Mouse (Mus musculus) small intestine, adult 2 months (tissue): Measurements from ENCODE around the gene Tmem222. TPM values are rescaled to one million over a fixed set of nuclear protein-coding genes. Genes with fewer than 3 reads are reported as not detected.

Source experiments
- H3K27ac ChIP-seq: fragments of 200-500 bp; 2 replicates; pipeline ENCODE4 v1.5.1; 2012; ENCODE audit warnings: low read depth, low read length, control low read depth, inconsistent platforms; ENCODE audit not compliant: insufficient read depth
- H3K27me3 ChIP-seq: fragments of 200-500 bp; 2 replicates; pipeline ENCODE4 v1.6.1; 2012; ENCODE audit warnings: mild to moderate bottlenecking, moderate library complexity, low read length, inconsistent platforms; ENCODE audit not compliant: control insufficient read depth, insufficient read depth
- H3K36me3 ChIP-seq: fragments of 200-500 bp; 2 replicates; pipeline ENCODE4 v1.6.1; 2012; ENCODE audit warnings: mild to moderate bottlenecking, low read length, control low read depth, inconsistent platforms; ENCODE audit not compliant: control insufficient read depth, insufficient read depth
- H3K4me1 ChIP-seq: fragments of 200-500 bp; 2 replicates; pipeline ENCODE4 v1.6.1; 2012; ENCODE audit warnings: low read length, inconsistent platforms, mixed read lengths; ENCODE audit not compliant: control insufficient read depth, insufficient read depth, insufficient read length
- H3K4me3 ChIP-seq: fragments of 200-500 bp; 2 replicates; pipeline ENCODE4 v1.5.1; 2012; ENCODE audit warnings: low read depth, mild to moderate bottlenecking, control low read depth, inconsistent platforms, low read length, moderate library complexity
- CTCF ChIP-seq: fragments of 200-500 bp; IDR thresholded peaks from 2 replicates; pipeline ENCODE4 v1.5.1; 2012; ENCODE audit warnings: low read depth, mild to moderate bottlenecking, control low read depth, inconsistent platforms, low read length, moderate library complexity, mixed read lengths; ENCODE audit not compliant: insufficient replicate concordance, insufficient read length; ENCODE audit errors: extremely low read depth
- POLR2A ChIP-seq: fragments of 200-500 bp; IDR thresholded peaks from 2 replicates; pipeline ENCODE4 v1.6.1; 2012; ENCODE audit warnings: low read depth, mild to moderate bottlenecking, control low read depth, inconsistent platforms, low read length, moderate library complexity
- WGBS: fragments of 180-500 bp; shearing (Covaris S2); methylation state at CpG from one replicate; pipeline ENCODE4 v1.1.7; 2018; 5-methylcytosine and 5-hydroxymethylcytosine counted together
- polyA plus RNA-seq: library from polyadenylated mRNA; depleted of rRNA; stranded (reverse); fragments of >200 nt; gene quantifications from 2 replicates; pipeline ENCODE4 v1.2.3, GENCODE M21; 2012

Tmem222 gene
- polyA plus RNA-seq, 1 experiment, result 58.0 TPM

DNA sequence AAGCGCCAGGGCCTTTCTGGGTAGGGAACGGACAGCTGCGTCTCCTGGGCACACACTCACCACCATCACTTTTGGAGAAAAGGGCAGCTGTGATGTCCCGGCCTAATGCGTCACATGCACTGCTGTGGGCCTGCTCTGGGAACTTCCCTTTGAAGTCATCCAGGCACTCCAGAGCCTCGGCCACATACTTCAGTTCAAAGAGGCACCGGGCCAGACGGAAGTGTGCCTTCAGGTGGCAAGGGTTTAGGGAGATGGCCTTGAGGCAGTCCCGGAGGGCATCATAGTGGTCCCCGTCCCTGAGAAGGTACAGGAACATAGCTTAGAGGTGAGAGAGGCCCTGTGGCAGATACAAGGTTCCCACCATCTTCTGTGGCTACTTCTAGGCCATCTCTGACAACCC is 19.8 kb upstream of the Tmem222 start:
- WGBS, result 84% methylated on average over 10 of the region's 10 CpGs
- H3K36me3 ChIP-seq, result peaks cover 55% of the 10 kb centered on the region
- TF ChIP-seq POLR2A (no peak), CTCF (no peak)
- no peaks in the 10 kb centered on the region for H3K27me3 ChIP-seq
- H3K4me1 ChIP-seq, result no peaks in the 10 kb centered on the region
- H3K27ac ChIP-seq, result no peak overlapping the region
- no peak overlapping the region for H3K4me3 ChIP-seq

DNA sequence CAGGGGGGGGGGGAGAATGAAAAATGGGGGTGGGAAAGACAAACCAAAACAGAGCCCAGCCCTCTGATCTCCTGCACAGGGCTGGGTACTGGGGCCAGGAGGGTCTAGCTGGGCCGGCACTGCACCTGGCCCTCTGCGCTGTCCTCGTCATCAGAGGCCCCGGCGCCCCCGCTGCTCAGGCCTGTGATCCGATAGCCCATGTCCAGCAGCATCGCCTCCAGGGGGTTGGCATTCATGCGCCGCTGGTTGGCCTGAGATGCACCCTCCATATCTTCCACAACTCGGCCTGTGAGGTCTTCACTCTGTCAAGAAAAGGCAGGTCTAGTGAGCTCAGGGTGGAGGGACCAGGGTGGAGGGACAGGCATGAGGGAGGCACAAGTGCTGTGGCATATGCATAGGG is 16.5 kb upstream of the Tmem222 start:
- no peaks in the 10 kb centered on the region for H3K4me1 ChIP-seq
- TF ChIP-seq CTCF, result no peak
- no peak for TF ChIP-seq POLR2A
- WGBS, result 89% methylated on average over 11 of the region's 11 CpGs
- peaks cover 34% of the 10 kb centered on the region for H3K36me3 ChIP-seq
- H3K27me3 ChIP-seq, result no peaks in the 10 kb centered on the region
- H3K4me3 ChIP-seq, result no peak overlapping the region
- no peak overlapping the region for H3K27ac ChIP-seq

DNA sequence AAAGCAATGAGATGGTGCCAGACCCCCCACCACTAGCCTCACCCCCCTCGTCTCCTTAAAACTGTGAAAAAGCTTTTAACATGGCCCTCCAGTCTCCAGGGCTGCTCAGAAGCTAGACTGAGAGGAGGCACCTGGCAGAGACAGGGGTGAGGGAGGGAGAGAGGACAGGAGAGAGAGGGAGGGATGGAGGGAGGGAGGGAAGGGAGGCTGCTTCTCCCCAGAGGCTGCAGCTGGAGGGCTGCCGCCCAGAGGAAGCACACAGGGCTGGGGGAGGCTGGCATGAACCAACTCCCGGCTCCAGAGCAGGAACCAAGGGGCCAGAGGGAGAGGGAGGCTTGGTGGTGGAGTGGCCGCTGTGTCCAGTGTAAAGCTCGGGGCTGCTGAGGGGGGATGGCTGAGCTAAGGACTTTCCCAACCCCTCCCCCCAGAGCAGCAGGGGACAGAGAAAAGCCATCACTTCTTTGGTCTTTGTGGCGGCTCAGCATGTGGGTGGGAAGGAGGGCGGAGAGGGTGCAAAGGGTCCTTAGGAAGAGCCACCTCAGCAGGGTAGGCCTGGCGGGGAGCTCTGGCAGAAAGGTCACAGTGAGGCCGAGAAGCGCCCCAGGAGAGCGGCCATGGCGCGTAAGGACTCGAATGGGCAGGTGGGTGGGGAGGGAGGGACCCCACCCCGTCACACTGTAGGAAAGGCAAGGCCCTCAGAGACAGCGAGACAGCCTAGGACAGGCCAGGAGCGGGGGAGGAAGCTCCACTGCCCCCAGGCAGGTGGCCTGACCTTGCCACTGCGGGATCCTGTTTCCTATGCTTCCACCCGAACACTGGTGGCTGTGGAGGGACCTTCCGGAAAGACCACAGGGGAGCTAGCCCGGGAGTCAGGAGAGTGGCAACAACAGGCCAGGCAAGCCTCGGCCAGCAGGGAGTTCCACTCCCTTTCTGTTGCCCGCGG is 15.6 kb upstream of the Tmem222 start:
- Histone ChIP-seq H3K27me3 (no peaks in the 10 kb centered on the region), H3K27ac (no peak overlapping the region), H3K4me3 (no peak overlapping the region), H3K4me1 (no peaks in the 10 kb centered on the region), H3K36me3 (peaks cover 34% of the 10 kb centered on the region)
- 85% methylated on average over 24 of the region's 24 CpGs for WGBS
- TF ChIP-seq POLR2A (no peak), CTCF (no peak)

DNA sequence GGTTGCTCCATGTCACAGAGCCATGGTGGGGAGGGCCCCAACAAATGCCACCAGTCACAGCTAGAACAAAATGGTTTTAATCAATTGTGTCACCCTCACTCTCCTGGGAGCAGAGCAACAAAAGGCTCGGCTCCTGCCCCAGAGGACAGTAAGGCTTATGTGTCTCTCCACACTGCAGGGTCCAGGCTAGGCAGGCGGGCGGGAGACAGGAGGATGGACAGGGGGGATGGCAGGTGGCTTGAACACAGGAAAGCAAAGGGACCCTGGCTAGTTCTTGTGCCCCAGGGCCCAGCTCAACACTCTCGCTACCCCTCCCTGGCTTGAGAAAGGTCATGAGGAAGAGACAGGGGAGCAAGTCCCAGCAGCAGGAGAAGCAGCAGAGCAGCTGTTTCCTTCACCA is 14.8 kb upstream of the Tmem222 start:
- WGBS, result 95% methylated on average over 4 of the region's 4 CpGs
- Histone ChIP-seq H3K4me3 (no peak overlapping the region), H3K27me3 (no peaks in the 10 kb centered on the region), H3K27ac (no peak overlapping the region), H3K36me3 (peaks cover 34% of the 10 kb centered on the region), H3K4me1 (0 out of 2 replicates have a peak, but pooled peaks cover under 1% of the 10 kb centered on the region)
- no peak for TF ChIP-seq POLR2A
- no peak for TF ChIP-seq CTCF

DNA sequence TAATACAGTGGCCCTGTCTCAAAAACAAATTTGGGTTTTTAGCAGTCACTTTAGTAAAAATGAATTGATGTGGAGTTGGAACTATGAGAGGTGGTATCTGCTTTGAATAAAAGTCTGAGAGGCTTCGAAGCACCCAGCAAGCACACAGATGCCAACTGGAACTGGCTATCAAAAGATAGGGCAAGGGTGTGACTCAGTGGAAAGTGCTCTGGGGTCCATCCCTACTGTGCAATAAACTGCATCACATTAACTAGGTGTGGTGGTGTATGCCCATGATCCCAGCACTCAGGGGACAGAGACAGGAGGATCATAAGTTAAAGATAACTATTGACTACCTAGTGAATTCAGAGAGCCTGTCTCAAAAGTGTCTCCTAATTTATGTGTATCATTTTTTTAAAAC is 13.7 kb upstream of the Tmem222 start:
- TF ChIP-seq POLR2A, result no peak
- no peak for TF ChIP-seq CTCF
- WGBS, result 88% methylated on average over 1 of the region's 1 CpGs
- Histone ChIP-seq H3K27ac (no peak overlapping the region), H3K4me1 (peaks cover 7% of the 10 kb centered on the region; the same call in 1 of the 2 replicates), H3K27me3 (no peaks in the 10 kb centered on the region), H3K36me3 (peaks cover 33% of the 10 kb centered on the region), H3K4me3 (no peak overlapping the region)

DNA sequence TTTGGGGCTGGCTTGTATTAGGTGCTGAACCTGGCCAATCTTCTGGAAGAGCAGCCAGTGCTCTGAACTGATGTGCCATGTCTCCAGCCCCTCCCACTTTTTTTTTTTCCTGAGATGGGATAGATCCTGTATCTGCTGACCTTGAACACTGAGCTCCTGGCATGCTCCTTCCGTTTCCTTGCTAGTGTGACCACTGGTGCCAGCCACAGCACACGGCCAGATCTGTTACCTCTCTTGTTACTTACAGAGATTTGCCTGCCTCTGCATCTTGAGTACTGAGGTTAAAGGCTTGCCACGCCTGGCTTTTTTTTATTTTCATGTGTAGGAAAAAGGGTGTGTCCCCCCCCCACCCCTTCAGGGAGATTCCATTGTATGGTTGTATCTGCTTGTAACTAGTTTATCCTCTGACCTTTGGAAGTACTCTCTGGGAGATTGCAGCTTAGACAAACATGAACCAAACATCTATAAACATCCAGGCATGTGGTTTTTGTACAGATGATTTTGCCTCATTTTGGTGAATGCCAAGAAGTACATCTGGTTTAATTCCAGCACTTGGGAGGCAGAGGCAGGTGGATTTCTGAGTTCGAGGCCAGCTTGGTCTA is 9.0 kb upstream of the Tmem222 start:
- Histone ChIP-seq H3K4me1 (peaks cover 7% of the 10 kb centered on the region; the same call in 1 of the 2 replicates), H3K4me3 (no peak overlapping the region), H3K36me3 (no peaks in the 10 kb centered on the region), H3K27ac (peak overlapping the region; percentile 17; the same call in 1 of the 2 replicates), H3K27me3 (no peaks in the 10 kb centered on the region)
- TF ChIP-seq CTCF (no peak), POLR2A (no peak)
- 39% methylated on average over 4 of the region's 4 CpGs for WGBS

DNA sequence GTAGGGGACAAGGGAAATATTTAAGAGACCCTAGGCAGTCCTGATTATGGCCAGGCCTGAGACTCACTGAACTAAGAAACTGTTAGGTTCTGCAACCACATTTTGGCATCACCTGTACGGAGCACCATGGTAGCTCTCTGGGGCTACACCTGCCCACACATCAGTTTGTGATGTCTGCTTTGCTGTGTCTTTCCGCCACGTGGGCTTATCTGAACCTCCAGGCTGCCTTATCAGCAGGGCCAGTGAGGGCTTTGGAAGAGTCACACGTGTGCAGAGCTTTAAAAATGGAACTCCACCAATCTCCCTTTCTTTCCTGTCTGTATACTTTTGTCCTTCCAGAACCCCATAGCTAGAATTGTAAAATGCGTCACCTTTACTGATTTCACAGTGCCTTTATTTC is 8.4 kb upstream of the Tmem222 start:
- no peaks in the 10 kb centered on the region for H3K36me3 ChIP-seq
- H3K4me3 ChIP-seq, result no peak overlapping the region
- H3K27ac ChIP-seq, result no peak overlapping the region
- TF ChIP-seq CTCF (no peak), POLR2A (no peak)
- peaks cover 7% of the 10 kb centered on the region; the same call in 1 of the 2 replicates for H3K4me1 ChIP-seq
- WGBS, result 50% methylated on average over 5 of the region's 5 CpGs
- H3K27me3 ChIP-seq, result no peaks in the 10 kb centered on the region
